Mouse (Mus musculus) 416B (cell line): ENCODE results near the gene Barhl2.

Experiments used
- DNase-seq: peaks from one replicate; pipeline ENCODE4 v3.0.0; 2011; ENCODE audit warnings: low read depth

Barhl2 gene

GRCm38 (mm10) chr5:106455106-106455920 lies 2.7 kb downstream of the Barhl2 start:
- DNase-seq = no peak

GRCm38 (mm10) chr5:106454411-106455105 lies 3.4 kb downstream of the Barhl2 start:
- no peak for DNase-seq

GRCm38 (mm10) chr5:106453886-106454321 lies 4.1 kb downstream of the Barhl2 start:
- no peak for DNase-seq

GRCm38 (mm10) chr5:106453181-106453885 lies 4.6 kb downstream of the Barhl2 start:
- no peak for DNase-seq

- no peak for DNase-seq
Measured at GRCm38 (mm10) chr5:106452686-106453085, 5.3 kb downstream of the Barhl2 start.

GRCm38 (mm10) chr5:106451681-106452440 lies 6.1 kb downstream of the Barhl2 start:
- DNase-seq = no peak

GRCm38 (mm10) chr5:106450426-106451160 lies 7.4 kb downstream of the Barhl2 start:
- no peak for DNase-seq

GRCm38 (mm10) chr5:106449720-106450425 lies 8.1 kb downstream of the Barhl2 start:
- no peak for DNase-seq

- peak; percentile 3 for DNase-seq
Measured at GRCm38 (mm10) chr5:106448798-106449125, 9.2 kb downstream of the Barhl2 start.

GRCm38 (mm10) chr5:106447951-106448797 lies 9.8 kb downstream of the Barhl2 start:
- no peak for DNase-seq

- DNase-seq = no peak
Measured at GRCm38 (mm10) chr5:106447091-106447820, 10.7 kb downstream of the Barhl2 start.

GRCm38 (mm10) chr5:106446593-106446992 lies 11.4 kb downstream of the Barhl2 start:
- DNase-seq = peak; percentile 10

- no peak for DNase-seq
Measured at GRCm38 (mm10) chr5:106445681-106446080, 12.3 kb downstream of the Barhl2 start.

GRCm38 (mm10) chr5:106438916-106439315 lies 19.1 kb downstream of the Barhl2 start:
- DNase-seq = no peak

GRCm38 (mm10) chr5:106426069-106426468 lies 31.9 kb downstream of the Barhl2 start:
- DNase-seq = no peak

- no peak for DNase-seq
Measured at GRCm38 (mm10) chr5:106420871-106421270, 37.1 kb downstream of the Barhl2 start.

- no peak for DNase-seq
Measured at GRCm38 (mm10) chr5:106420370-106420769, 37.6 kb downstream of the Barhl2 start.

- peak; percentile 8 for DNase-seq
Measured at GRCm38 (mm10) chr5:106417210-106417609, 40.8 kb downstream of the Barhl2 start.

GRCm38 (mm10) chr5:106416550-106416949 lies 41.4 kb downstream of the Barhl2 start:
- DNase-seq = no peak
